Mouse (Mus musculus) lung, adult 18-20 months (tissue): Measurements from ENCODE around the gene Hist2h3c2.
A peak's percentile ranks its signal among the peaks of the same experiment; 100 is the strongest.
"Not testable (repeated sequence)": the region's sequence is repeated elsewhere in the genome, so short reads cannot be mapped to it uniquely, and the experiment has no call there.

Experiments used
- DNase-seq, 2 experiments: peaks; one replicate each; pipeline ENCODE4 v3.0.0; 2022; ENCODE audit warnings: mixed read lengths in 2 of 2

Hist2h3c2 gene

GRCm38 (mm10) chr3:96257190-96257589 is 18.3 kb upstream of the Hist2h3c2 start:
- DNase-seq, result peak in 1 of 2 experiments; percentile 22

GRCm38 (mm10) chr3:96255926-96256593 is 17.1 kb upstream of the Hist2h3c2 start:
- peak in 1 of 2 experiments; percentile 23 for DNase-seq

- no peak for DNase-seq
Measured at GRCm38 (mm10) chr3:96254683-96255355, 15.9 kb upstream of the Hist2h3c2 start.

- no peak for DNase-seq
Measured at GRCm38 (mm10) chr3:96251787-96252186, 12.9 kb upstream of the Hist2h3c2 start.

- no peak for DNase-seq
Measured at GRCm38 (mm10) chr3:96250890-96251289, 12.0 kb upstream of the Hist2h3c2 start.

GRCm38 (mm10) chr3:96249034-96249345 is 10.1 kb upstream of the Hist2h3c2 start:
- DNase-seq, result no peak

GRCm38 (mm10) chr3:96248141-96249033 is 9.5 kb upstream of the Hist2h3c2 start:
- no peak for DNase-seq

GRCm38 (mm10) chr3:96247356-96248140 is 8.6 kb upstream of the Hist2h3c2 start:
- no peak for DNase-seq

GRCm38 (mm10) chr3:96246427-96246856 is 7.5 kb upstream of the Hist2h3c2 start, which contains the start of gene Hist2h3c1:
Hist2h3c1 (plus strand) TSS chr3:96246685.
- DNase-seq, result not testable (repeated sequence)

GRCm38 (mm10) chr3:96246018-96246417 is 7.1 kb upstream of the Hist2h3c2 start:
- DNase-seq, result not testable (repeated sequence)

- DNase-seq, result peak; percentile 89 to 90
Measured at GRCm38 (mm10) chr3:96245003-96245886, 6.3 kb upstream of the Hist2h3c2 start, which contains the start of gene Hist2h2aa1. Hist2h2aa1 (plus strand) TSS chr3:96245497.

- no peak for DNase-seq
Measured at GRCm38 (mm10) chr3:96243921-96244572, 5.1 kb upstream of the Hist2h3c2 start.

- no peak for DNase-seq
Measured at GRCm38 (mm10) chr3:96240799-96241197, 1.9 kb upstream of the Hist2h3c2 start.

- DNase-seq, result peak; percentile 97 to 98
Measured at GRCm38 (mm10) chr3:96239949-96240798, 1.2 kb upstream of the Hist2h3c2 start, which contains the start of gene Hist2h2aa2. Hist2h2aa2 (minus strand) TSS chr3:96240276.

GRCm38 (mm10) chr3:96237904-96238511 is 919 bp downstream of the Hist2h3c2 start:
- no peak for DNase-seq

- DNase-seq, result no peak
Measured at GRCm38 (mm10) chr3:96237335-96237903, 1.5 kb downstream of the Hist2h3c2 start.

- DNase-seq, result no peak
Measured at GRCm38 (mm10) chr3:96236834-96237334, 2.0 kb downstream of the Hist2h3c2 start.

GRCm38 (mm10) chr3:96235836-96236235 is 3.1 kb downstream of the Hist2h3c2 start:
- DNase-seq, result no peak

- no peak for DNase-seq
Measured at GRCm38 (mm10) chr3:96234914-96235313, 4.0 kb downstream of the Hist2h3c2 start.
